Mouse (Mus musculus): ENCODE measurements around the gene Spred1. TPM values are rescaled to one million over a fixed set of nuclear protein-coding genes. Genes with fewer than 3 reads are reported as not detected.

The Spred1 gene
- polyA plus RNA-seq, 1 experiment from 2014 or later = 33.6 TPM

- Histone ChIP-seq H3K27me3 (ENCODE audit: insufficient read depth, low read length) (no peaks in the 10 kb centered on the region), H3K36me3 (ENCODE audit: insufficient read depth) (no peaks in the 10 kb centered on the region), H3K4me2 (no peak overlapping the region), H3K27ac (ENCODE audit: low read depth) (no peak overlapping the region), H3K9me3 (ENCODE audit: low read depth, low read length) (no peaks in the 10 kb centered on the region), H3K4me3 (ENCODE audit: low read depth, low read length) (no peak overlapping the region), H3K4me1 (ENCODE audit: insufficient read depth) (peaks cover 2% of the 10 kb centered on the region; the same call in 1 of the 2 replicates), H3K9ac (no peak overlapping the region)
- 77% methylated on average over 7 of the region's 7 CpGs for WGBS
- ATAC-seq (ENCODE audit: insufficient read depth) = no peak
- no peak for DNase-seq
- no peak for TF ChIP-seq CTCF (IDR thresholded peaks at IDR 0.05; ENCODE audit: low read depth)
These were observed 15.8 kb upstream of the Spred1 start for GRCm38 (mm10) chr2:117105407-117105806.

GRCm38 (mm10) chr2:117108059-117108458 lies 13.1 kb upstream of the Spred1 start:
- Histone ChIP-seq H3K4me2 (no peak overlapping the region), H3K27me3 (ENCODE audit: insufficient read depth, low read length) (no peaks in the 10 kb centered on the region), H3K36me3 (ENCODE audit: insufficient read depth) (no peaks in the 10 kb centered on the region), H3K9ac (no peak overlapping the region), H3K27ac (ENCODE audit: low read depth) (no peak overlapping the region), H3K9me3 (ENCODE audit: low read depth, low read length) (no peaks in the 10 kb centered on the region), H3K4me1 (ENCODE audit: insufficient read depth) (peaks cover 2% of the 10 kb centered on the region; the same call in 1 of the 2 replicates), H3K4me3 (ENCODE audit: low read depth, low read length) (no peak overlapping the region)
- peak; percentile 56 for ATAC-seq (ENCODE audit: insufficient read depth)
- peak; percentile 53 for DNase-seq
- WGBS = 46% methylated on average over 4 of the region's 4 CpGs
- no peak for TF ChIP-seq CTCF (IDR thresholded peaks at IDR 0.05; ENCODE audit: low read depth)

GRCm38 (mm10) chr2:117109296-117109695 lies 11.9 kb upstream of the Spred1 start:
- WGBS = 34% methylated on average over 2 of the region's 2 CpGs
- Histone ChIP-seq H3K4me3 (ENCODE audit: low read depth, low read length) (no peak overlapping the region), H3K36me3 (ENCODE audit: insufficient read depth) (no peaks in the 10 kb centered on the region), H3K4me1 (ENCODE audit: insufficient read depth) (peaks cover 2% of the 10 kb centered on the region; the same call in 1 of the 2 replicates), H3K27ac (ENCODE audit: low read depth) (no peak overlapping the region), H3K4me2 (no peak overlapping the region), H3K9me3 (ENCODE audit: low read depth, low read length) (no peaks in the 10 kb centered on the region), H3K9ac (no peak overlapping the region), H3K27me3 (ENCODE audit: insufficient read depth, low read length) (no peaks in the 10 kb centered on the region)
- DNase-seq (peak; percentile 63), ATAC-seq (ENCODE audit: insufficient read depth) (no peak)
- no peak for TF ChIP-seq CTCF (IDR thresholded peaks at IDR 0.05; ENCODE audit: low read depth)

- no peak overlapping the region for H3K9ac ChIP-seq
- no peak overlapping the region for H3K4me3 ChIP-seq (ENCODE audit: low read depth, low read length)
- ATAC-seq (ENCODE audit: insufficient read depth) (no peak), DNase-seq (no peak)
- H3K27ac ChIP-seq (ENCODE audit: low read depth) = no peak overlapping the region
- no peak for TF ChIP-seq CTCF (IDR thresholded peaks at IDR 0.05; ENCODE audit: low read depth)
- no peak overlapping the region for H3K4me2 ChIP-seq
- no peaks in the 10 kb centered on the region for H3K9me3 ChIP-seq (ENCODE audit: low read depth, low read length)
- peaks cover 2% of the 10 kb centered on the region; the same call in 1 of the 2 replicates for H3K4me1 ChIP-seq (ENCODE audit: insufficient read depth)
- 79% methylated on average over 6 of the region's 6 CpGs for WGBS
- H3K27me3 ChIP-seq (ENCODE audit: insufficient read depth, low read length) = no peaks in the 10 kb centered on the region
- no peaks in the 10 kb centered on the region for H3K36me3 ChIP-seq (ENCODE audit: insufficient read depth)
These were observed 10.8 kb upstream of the Spred1 start for GRCm38 (mm10) chr2:117110355-117110866.

- Histone ChIP-seq H3K27me3 (ENCODE audit: insufficient read depth, low read length) (no peaks in the 10 kb centered on the region), H3K9ac (no peak overlapping the region), H3K27ac (ENCODE audit: low read depth) (no peak overlapping the region), H3K9me3 (ENCODE audit: low read depth, low read length) (no peaks in the 10 kb centered on the region), H3K36me3 (ENCODE audit: insufficient read depth) (no peaks in the 10 kb centered on the region), H3K4me2 (no peak overlapping the region), H3K4me1 (ENCODE audit: insufficient read depth) (peaks cover 2% of the 10 kb centered on the region; the same call in 1 of the 2 replicates), H3K4me3 (ENCODE audit: low read depth, low read length) (no peak overlapping the region)
- no peak for TF ChIP-seq CTCF (IDR thresholded peaks at IDR 0.05; ENCODE audit: low read depth)
- no peak for DNase-seq
- 78% methylated on average over 2 of the region's 2 CpGs for WGBS
- ATAC-seq (ENCODE audit: insufficient read depth) = no peak
These were observed 7.9 kb upstream of the Spred1 start for GRCm38 (mm10) chr2:117113262-117113661.

GRCm38 (mm10) chr2:117113762-117114161 lies 7.4 kb upstream of the Spred1 start:
- 44% methylated on average over 4 of the region's 4 CpGs for WGBS
- no peak overlapping the region for H3K27ac ChIP-seq (ENCODE audit: low read depth)

GRCm38 (mm10) chr2:117118516-117118915 lies 2.7 kb upstream of the Spred1 start:
- no peak for ATAC-seq (ENCODE audit: insufficient read depth)
- no peaks in the 10 kb centered on the region for H3K9me3 ChIP-seq (ENCODE audit: low read depth, low read length)
- H3K9ac ChIP-seq = no peak overlapping the region
- DNase-seq = no peak
- TF ChIP-seq CTCF (IDR thresholded peaks at IDR 0.05; ENCODE audit: low read depth) = no peak
- no peaks in the 10 kb centered on the region for H3K36me3 ChIP-seq (ENCODE audit: insufficient read depth)
- no peak overlapping the region for H3K4me2 ChIP-seq
- H3K27ac ChIP-seq (ENCODE audit: low read depth) = no peak overlapping the region
- H3K4me1 ChIP-seq (ENCODE audit: insufficient read depth) = no peaks in the 10 kb centered on the region
- no peaks in the 10 kb centered on the region for H3K27me3 ChIP-seq (ENCODE audit: insufficient read depth, low read length)
- H3K4me3 ChIP-seq (ENCODE audit: low read depth, low read length) = no peak overlapping the region
- 64% methylated on average over 2 of the region's 2 CpGs for WGBS

More at GRCm38 (mm10) chr2:117113762-117114161, 7.4 kb upstream of the Spred1 start:
- Histone ChIP-seq H3K4me1 (ENCODE audit: insufficient read depth) (peaks cover 2% of the 10 kb centered on the region; the same call in 1 of the 2 replicates), H3K4me2 (no peak overlapping the region), H3K36me3 (ENCODE audit: insufficient read depth) (no peaks in the 10 kb centered on the region), H3K27me3 (ENCODE audit: insufficient read depth, low read length) (no peaks in the 10 kb centered on the region), H3K4me3 (ENCODE audit: low read depth, low read length) (no peak overlapping the region), H3K9ac (no peak overlapping the region), H3K9me3 (ENCODE audit: low read depth, low read length) (no peaks in the 10 kb centered on the region)
- TF ChIP-seq CTCF (IDR thresholded peaks at IDR 0.05; ENCODE audit: low read depth) = no peak
- DNase-seq (peak; percentile 44), ATAC-seq (ENCODE audit: insufficient read depth) (peak; percentile 68; the same call in 1 of the 2 replicates)

All from lung, embryonic 14.5 days (tissue).